Mouse (Mus musculus) heart, postnatal 0 days (tissue): ENCODE results near the gene Cntn6. TPM values are rescaled to one million over a fixed set of nuclear protein-coding genes. Genes with fewer than 3 reads are reported as not detected.

Source experiments
- ATAC-seq: fragments of 200-750 bp; cut with Nextera tagmentation; 2 replicates; pipeline ENCODE4 v1.8.0; 2017; ENCODE audit warnings: low read depth, moderate number of reproducible peaks, moderate library complexity; ENCODE audit not compliant: insufficient read depth
- DNase-seq: peaks from one replicate; pipeline ENCODE4 v3.0.0-alpha.2; 2016; ENCODE audit warnings: low spot score
- H3K27ac ChIP-seq: fragments of 300-500 bp; sonication (generic); 2 replicates; pipeline ENCODE4 v1.5.1; 2014; ENCODE audit warnings: low read depth, mild to moderate bottlenecking
- H3K27me3 ChIP-seq: fragments of 300-500 bp; sonication (generic); 2 replicates; pipeline ENCODE4 v1.6.1; 2014; ENCODE audit warnings: low read length, mixed read lengths; ENCODE audit not compliant: control insufficient read depth, insufficient read depth
- H3K36me3 ChIP-seq: fragments of 300-500 bp; sonication (generic); replicated peaks from 2 replicates; pipeline ENCODE4 v1.6.1; 2014; ENCODE audit warnings: low read length, mixed read lengths; ENCODE audit not compliant: control insufficient read depth, insufficient read depth
- H3K4me1 ChIP-seq: fragments of 300-500 bp; sonication (generic); 2 replicates; pipeline ENCODE4 v1.6.1; 2014; ENCODE audit warnings: antibody characterized with exemption; ENCODE audit not compliant: control insufficient read depth, insufficient read depth
- H3K4me2 ChIP-seq: fragments of 300-500 bp; sonication (generic); 2 replicates; pipeline ENCODE4 v1.6.1; 2014; ENCODE audit warnings: low read depth, mild to moderate bottlenecking, low read length, moderate library complexity
- H3K4me3 ChIP-seq: fragments of 300-500 bp; sonication (generic); 2 replicates; pipeline ENCODE4 v1.5.1; 2014; ENCODE audit warnings: low read depth, low read length
- H3K9ac ChIP-seq: fragments of 300-500 bp; sonication (generic); replicated peaks from 2 replicates; pipeline ENCODE4 v1.6.1; 2014; ENCODE audit warnings: low read depth, low read length, mixed read lengths
- H3K9me3 ChIP-seq: fragments of 300-500 bp; sonication (generic); replicated peaks from 2 replicates; pipeline ENCODE4 v1.6.1; 2016; ENCODE audit warnings: low read length; ENCODE audit not compliant: control insufficient read depth
- CTCF ChIP-seq: IDR thresholded peaks from 2 replicates; pipeline ENCODE4 v1.5.1; 2016; ENCODE audit warnings: antibody characterized with exemption, control low read depth, low read depth
- EP300 ChIP-seq: IDR thresholded peaks from 2 replicates; pipeline ENCODE4 v1.6.1; 2016; ENCODE audit warnings: antibody characterized with exemption, low read depth
- WGBS: fragments of 180-500 bp; shearing (Covaris S2); extraction: QIAGEN DNeasy Blood & Tissue Kit; methylation state at CpG from one replicate; pipeline ENCODE4 v1.1.7; 2014; 5-methylcytosine and 5-hydroxymethylcytosine counted together
- polyA plus RNA-seq: library from polyadenylated mRNA; unstranded; fragments of >200 nt; fragmentation: Nextera tagmentation; extraction: Ambion mirVana; gene quantifications from 2 replicates; pipeline ENCODE4 v1.2.1, GENCODE M21; 2015
- total RNA-seq: library from RNA; depleted of rRNA; stranded (reverse); fragments of >200 nt; gene quantifications from 2 replicates; pipeline ENCODE4 v1.2.3, GENCODE M21; 2014; ENCODE audit warnings: low replicate concordance

Cntn6 gene
- total and polyA plus RNA-seq, 2 experiments from 2014 or later: 0.20 to 0.99 TPM

- DNase-seq (no peak), ATAC-seq (no peak)
- H3K27ac ChIP-seq: no peak overlapping the region
- no peak overlapping the region for H3K4me2 ChIP-seq
- WGBS: 69% methylated on average over 2 of the region's 2 CpGs
- no peaks in the 10 kb centered on the region for H3K27me3 ChIP-seq
- H3K4me3 ChIP-seq: no peak overlapping the region
- no peaks in the 10 kb centered on the region for H3K9me3 ChIP-seq
- H3K36me3 ChIP-seq: no peaks in the 10 kb centered on the region
- no peaks in the 10 kb centered on the region for H3K4me1 ChIP-seq
- TF ChIP-seq EP300 (no peak), CTCF (no peak)
- H3K9ac ChIP-seq: no peak overlapping the region
These were observed 3.2 kb downstream of the Cntn6 start for GRCm38 (mm10) chr6:104495801-104496200.

GRCm38 (mm10) chr6:104563993-104564392 lies 71.4 kb downstream of the Cntn6 start:
- no peak overlapping the region for H3K9ac ChIP-seq
- no peaks in the 10 kb centered on the region for H3K4me1 ChIP-seq
- TF ChIP-seq EP300: no peak
- no peak for TF ChIP-seq CTCF
- H3K27ac ChIP-seq: no peak overlapping the region
- H3K27me3 ChIP-seq: no peaks in the 10 kb centered on the region
- no peak overlapping the region for H3K4me3 ChIP-seq
- DNase-seq: no peak
- ATAC-seq: no peak
- H3K36me3 ChIP-seq: no peaks in the 10 kb centered on the region
- WGBS: 86% methylated on average over 1 of the region's 1 CpGs
- no peaks in the 10 kb centered on the region for H3K9me3 ChIP-seq
- no peak overlapping the region for H3K4me2 ChIP-seq

DNA sequence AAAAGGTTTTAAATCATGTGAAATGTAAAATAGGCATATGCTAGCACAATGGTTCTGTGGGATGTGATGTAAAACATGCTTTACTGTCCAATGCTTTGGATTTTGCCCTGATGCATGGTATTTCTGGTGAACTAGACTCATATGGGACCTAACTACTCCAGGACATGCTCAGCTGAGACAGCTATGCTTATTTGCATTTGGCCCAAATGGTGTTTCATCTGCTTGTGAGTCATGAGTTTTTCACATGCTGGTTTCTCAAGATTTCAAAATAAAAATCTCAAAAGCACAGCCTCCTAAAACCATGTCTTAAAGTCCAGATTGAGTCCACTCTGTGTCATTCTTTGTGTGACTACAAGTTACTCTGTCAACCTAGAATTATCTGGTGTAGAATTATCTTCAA lies 77.0 kb downstream of the Cntn6 start:
- H3K9me3 ChIP-seq: no peaks in the 10 kb centered on the region
- H3K9ac ChIP-seq: no peak overlapping the region
- H3K4me3 ChIP-seq: no peak overlapping the region
- TF ChIP-seq EP300 (no peak), CTCF (no peak)
- no peak for DNase-seq
- no peaks in the 10 kb centered on the region for H3K27me3 ChIP-seq
- H3K27ac ChIP-seq: no peak overlapping the region
- H3K4me1 ChIP-seq: no peaks in the 10 kb centered on the region
- H3K4me2 ChIP-seq: no peak overlapping the region
- ATAC-seq: no peak
- H3K36me3 ChIP-seq: no peaks in the 10 kb centered on the region

GRCm38 (mm10) chr6:104588028-104588427 lies 95.4 kb downstream of the Cntn6 start:
- H3K4me2 ChIP-seq: no peak overlapping the region
- H3K27me3 ChIP-seq: no peaks in the 10 kb centered on the region
- no peaks in the 10 kb centered on the region for H3K9me3 ChIP-seq
- H3K27ac ChIP-seq: no peak overlapping the region
- H3K9ac ChIP-seq: no peak overlapping the region
- H3K4me1 ChIP-seq: no peaks in the 10 kb centered on the region
- H3K4me3 ChIP-seq: no peak overlapping the region
- ATAC-seq (no peak), DNase-seq (no peak)
- no peak for TF ChIP-seq EP300
- TF ChIP-seq CTCF: no peak
- 54% methylated on average over 3 of the region's 3 CpGs for WGBS
- no peaks in the 10 kb centered on the region for H3K36me3 ChIP-seq

GRCm38 (mm10) chr6:104600838-104601397 lies 108.3 kb downstream of the Cntn6 start:
- H3K27me3 ChIP-seq: no peaks in the 10 kb centered on the region
- no peaks in the 10 kb centered on the region for H3K36me3 ChIP-seq
- ATAC-seq (no peak), DNase-seq (no peak)
- H3K4me3 ChIP-seq: no peak overlapping the region
- no peak overlapping the region for H3K4me2 ChIP-seq
- no peak overlapping the region for H3K9ac ChIP-seq
- 66% methylated on average over 2 of the region's 2 CpGs for WGBS
- TF ChIP-seq CTCF (no peak), EP300 (no peak)
- no peaks in the 10 kb centered on the region for H3K9me3 ChIP-seq
- H3K4me1 ChIP-seq: no peaks in the 10 kb centered on the region
- H3K27ac ChIP-seq: no peak overlapping the region

DNA sequence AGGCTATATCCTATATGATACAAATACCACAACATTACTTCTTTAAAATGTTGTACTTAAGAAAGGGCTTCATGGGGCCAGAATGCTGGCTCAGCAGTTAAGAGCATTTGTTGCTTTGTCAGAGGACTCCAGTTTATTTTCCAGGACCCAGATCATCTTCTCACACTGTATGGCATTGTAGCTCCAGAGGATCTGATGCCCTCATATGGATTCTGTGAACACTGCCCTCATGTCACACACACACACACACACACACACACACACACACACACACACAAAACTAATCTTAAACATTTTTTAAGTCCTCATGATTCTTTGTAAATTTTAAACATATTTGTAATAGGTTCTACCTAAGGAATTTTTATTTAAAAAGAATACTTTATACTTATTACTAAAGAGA lies 110.3 kb downstream of the Cntn6 start:
- H3K9me3 ChIP-seq: no peaks in the 10 kb centered on the region
- ATAC-seq (no peak), DNase-seq (no peak)
- H3K4me2 ChIP-seq: no peak overlapping the region
- H3K9ac ChIP-seq: no peak overlapping the region
- no peak for TF ChIP-seq CTCF
- TF ChIP-seq EP300: no peak
- no peak overlapping the region for H3K27ac ChIP-seq
- no peaks in the 10 kb centered on the region for H3K4me1 ChIP-seq
- no peak overlapping the region for H3K4me3 ChIP-seq
- no peaks in the 10 kb centered on the region for H3K36me3 ChIP-seq
- H3K27me3 ChIP-seq: no peaks in the 10 kb centered on the region
